Mouse (Mus musculus): ENCODE results near the gene Lrsam1. TPM values are rescaled to one million over a fixed set of nuclear protein-coding genes. Genes with fewer than 3 reads are reported as not detected.
A peak's percentile ranks its signal among the peaks of the same experiment; 100 is the strongest.

The Lrsam1 gene
- polyA plus RNA-seq, 1 experiment from 2014 or later = 9.2 TPM

- Histone ChIP-seq H3K9ac (ENCODE audit: low read depth, low read length) (0 out of 2 replicates have a peak overlapping the region, but pooled peaks have one; percentile 21), H3K27me3 (replicated peaks; ENCODE audit: control insufficient read depth, insufficient read depth, low read length) (no peaks in the 10 kb centered on the region), H3K4me1 (ENCODE audit: control insufficient read depth, insufficient read depth, low read length) (no peaks in the 10 kb centered on the region), H3K9me3 (ENCODE audit: control insufficient read depth, low read length) (no peaks in the 10 kb centered on the region), H3K4me2 (ENCODE audit: low read depth, low read length) (no peak overlapping the region), H3K4me3 (ENCODE audit: low read depth, low read length) (no peak overlapping the region), H3K36me3 (ENCODE audit: control insufficient read depth, insufficient read depth, low read length) (peaks cover 69% of the 10 kb centered on the region), H3K27ac (replicated peaks; ENCODE audit: low read depth, low read length) (no peak overlapping the region)
- no peak for DNase-seq (ENCODE audit: low spot score)
- WGBS = 80% methylated on average over 7 of the region's 11 CpGs
- ATAC-seq (ENCODE audit: low read depth) = no peak
These were observed 14.0 kb downstream of the Lrsam1 start for GRCm38 (mm10) chr2:32947454-32947853.

GRCm38 (mm10) chr2:32940483-32940882 lies 20.9 kb downstream of the Lrsam1 start:
- DNase-seq (ENCODE audit: low spot score) (no peak), ATAC-seq (ENCODE audit: low read depth) (no peak)
- no peak overlapping the region for H3K4me2 ChIP-seq (ENCODE audit: low read depth, low read length)
- no peaks in the 10 kb centered on the region for H3K27me3 ChIP-seq (replicated peaks; ENCODE audit: control insufficient read depth, insufficient read depth, low read length)
- 90% methylated on average over 4 of the region's 4 CpGs for WGBS
- H3K4me3 ChIP-seq (ENCODE audit: low read depth, low read length) = no peak overlapping the region
- H3K27ac ChIP-seq (replicated peaks; ENCODE audit: low read depth, low read length) = no peak overlapping the region
- no peak overlapping the region for H3K9ac ChIP-seq (ENCODE audit: low read depth, low read length)
- no peaks in the 10 kb centered on the region for H3K4me1 ChIP-seq (ENCODE audit: control insufficient read depth, insufficient read depth, low read length)
- peaks cover 70% of the 10 kb centered on the region for H3K36me3 ChIP-seq (ENCODE audit: control insufficient read depth, insufficient read depth, low read length)
- no peaks in the 10 kb centered on the region for H3K9me3 ChIP-seq (ENCODE audit: control insufficient read depth, low read length)

DNA sequence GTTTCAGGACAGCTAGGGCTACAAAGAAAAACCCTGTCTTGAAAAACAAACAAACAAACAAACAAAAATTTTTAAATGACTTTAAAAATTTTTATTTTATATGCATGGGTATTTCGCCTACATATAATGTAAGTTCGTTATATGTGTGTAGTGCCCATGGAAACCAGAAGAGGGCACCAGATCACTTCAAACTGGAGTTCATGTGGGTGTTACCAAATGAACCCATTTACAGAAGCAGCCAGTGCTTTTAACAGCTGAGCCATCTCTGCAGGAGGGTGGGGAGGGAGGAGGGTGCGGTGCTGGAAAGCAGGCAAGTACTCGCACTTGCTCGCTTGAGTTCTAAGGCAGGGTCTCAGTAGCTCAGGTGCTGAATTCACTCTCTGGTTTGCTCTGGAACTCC lies 22.0 kb downstream of the Lrsam1 start:
- Histone ChIP-seq H3K4me3 (ENCODE audit: low read depth, low read length) (no peak overlapping the region), H3K27ac (replicated peaks; ENCODE audit: low read depth, low read length) (no peak overlapping the region), H3K4me1 (ENCODE audit: control insufficient read depth, insufficient read depth, low read length) (no peaks in the 10 kb centered on the region), H3K9ac (ENCODE audit: low read depth, low read length) (no peak overlapping the region), H3K9me3 (ENCODE audit: control insufficient read depth, low read length) (no peaks in the 10 kb centered on the region), H3K36me3 (ENCODE audit: control insufficient read depth, insufficient read depth, low read length) (peaks cover 69% of the 10 kb centered on the region), H3K27me3 (replicated peaks; ENCODE audit: control insufficient read depth, insufficient read depth, low read length) (no peaks in the 10 kb centered on the region), H3K4me2 (ENCODE audit: low read depth, low read length) (no peak overlapping the region)
- 68% methylated on average over 5 of the region's 5 CpGs for WGBS
- ATAC-seq (ENCODE audit: low read depth) = no peak
- DNase-seq (ENCODE audit: low spot score) = peak; percentile 42

- no peaks in the 10 kb centered on the region for H3K27me3 ChIP-seq (replicated peaks; ENCODE audit: control insufficient read depth, insufficient read depth, low read length)
- WGBS = 86% methylated on average over 5 of the region's 5 CpGs
- ATAC-seq (ENCODE audit: low read depth) (no peak), DNase-seq (ENCODE audit: low spot score) (no peak)
- H3K4me2 ChIP-seq (ENCODE audit: low read depth, low read length) = no peak overlapping the region
- H3K27ac ChIP-seq (replicated peaks; ENCODE audit: low read depth, low read length) = no peak overlapping the region
- no peaks in the 10 kb centered on the region for H3K4me1 ChIP-seq (ENCODE audit: control insufficient read depth, insufficient read depth, low read length)
- H3K9me3 ChIP-seq (ENCODE audit: control insufficient read depth, low read length) = no peaks in the 10 kb centered on the region
- H3K4me3 ChIP-seq (ENCODE audit: low read depth, low read length) = no peak overlapping the region
- H3K9ac ChIP-seq (ENCODE audit: low read depth, low read length) = no peak overlapping the region
- H3K36me3 ChIP-seq (ENCODE audit: control insufficient read depth, insufficient read depth, low read length) = peaks cover 63% of the 10 kb centered on the region
These were observed 22.7 kb downstream of the Lrsam1 start for GRCm38 (mm10) chr2:32938741-32939140.

DNA sequence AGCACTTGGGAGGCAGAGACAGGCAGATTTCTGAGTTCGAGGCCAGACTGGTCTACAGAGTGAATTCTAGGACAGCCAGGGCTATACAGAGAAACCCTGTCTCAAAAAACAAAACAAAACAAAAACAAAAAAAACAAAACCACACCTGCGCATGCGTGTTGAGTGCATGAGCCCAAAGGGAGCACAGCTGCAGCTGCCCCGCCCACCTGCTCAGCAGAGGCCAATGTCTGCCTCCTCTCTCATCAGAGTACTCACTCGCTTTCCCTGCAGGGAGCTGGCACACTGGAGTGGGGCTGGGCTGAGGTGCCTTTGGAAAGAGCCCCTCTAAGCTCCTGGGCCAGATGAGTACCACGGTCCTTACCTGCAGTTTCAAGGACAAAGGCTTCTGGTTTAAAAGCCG lies 29.7 kb downstream of the Lrsam1 start:
- ATAC-seq (ENCODE audit: low read depth) = no peak
- Histone ChIP-seq H3K27ac (replicated peaks; ENCODE audit: low read depth, low read length) (no peak overlapping the region), H3K4me3 (ENCODE audit: low read depth, low read length) (no peak overlapping the region), H3K9ac (ENCODE audit: low read depth, low read length) (no peak overlapping the region), H3K4me2 (ENCODE audit: low read depth, low read length) (no peak overlapping the region), H3K9me3 (ENCODE audit: control insufficient read depth, low read length) (no peaks in the 10 kb centered on the region), H3K27me3 (replicated peaks; ENCODE audit: control insufficient read depth, insufficient read depth, low read length) (no peaks in the 10 kb centered on the region), H3K36me3 (ENCODE audit: control insufficient read depth, insufficient read depth, low read length) (peaks cover 45% of the 10 kb centered on the region; the same call in 1 of the 2 replicates), H3K4me1 (ENCODE audit: control insufficient read depth, insufficient read depth, low read length) (no peaks in the 10 kb centered on the region)
- DNase-seq (ENCODE audit: low spot score) = no peak
- WGBS = 77% methylated on average over 7 of the region's 7 CpGs

GRCm38 (mm10) chr2:32928947-32929829 lies 32.2 kb downstream of the Lrsam1 start:
- Histone ChIP-seq H3K27me3 (replicated peaks; ENCODE audit: control insufficient read depth, insufficient read depth, low read length) (no peaks in the 10 kb centered on the region), H3K36me3 (ENCODE audit: control insufficient read depth, insufficient read depth, low read length) (peaks cover 45% of the 10 kb centered on the region; the same call in 1 of the 2 replicates), H3K4me2 (ENCODE audit: low read depth, low read length) (no peak overlapping the region), H3K4me3 (ENCODE audit: low read depth, low read length) (no peak overlapping the region), H3K27ac (replicated peaks; ENCODE audit: low read depth, low read length) (no peak overlapping the region), H3K9me3 (ENCODE audit: control insufficient read depth, low read length) (no peaks in the 10 kb centered on the region), H3K9ac (ENCODE audit: low read depth, low read length) (no peak overlapping the region), H3K4me1 (ENCODE audit: control insufficient read depth, insufficient read depth, low read length) (no peaks in the 10 kb centered on the region)
- DNase-seq (ENCODE audit: low spot score) = no peak
- WGBS = 86% methylated on average over 19 of the region's 19 CpGs
- no peak for ATAC-seq (ENCODE audit: low read depth)

DNA sequence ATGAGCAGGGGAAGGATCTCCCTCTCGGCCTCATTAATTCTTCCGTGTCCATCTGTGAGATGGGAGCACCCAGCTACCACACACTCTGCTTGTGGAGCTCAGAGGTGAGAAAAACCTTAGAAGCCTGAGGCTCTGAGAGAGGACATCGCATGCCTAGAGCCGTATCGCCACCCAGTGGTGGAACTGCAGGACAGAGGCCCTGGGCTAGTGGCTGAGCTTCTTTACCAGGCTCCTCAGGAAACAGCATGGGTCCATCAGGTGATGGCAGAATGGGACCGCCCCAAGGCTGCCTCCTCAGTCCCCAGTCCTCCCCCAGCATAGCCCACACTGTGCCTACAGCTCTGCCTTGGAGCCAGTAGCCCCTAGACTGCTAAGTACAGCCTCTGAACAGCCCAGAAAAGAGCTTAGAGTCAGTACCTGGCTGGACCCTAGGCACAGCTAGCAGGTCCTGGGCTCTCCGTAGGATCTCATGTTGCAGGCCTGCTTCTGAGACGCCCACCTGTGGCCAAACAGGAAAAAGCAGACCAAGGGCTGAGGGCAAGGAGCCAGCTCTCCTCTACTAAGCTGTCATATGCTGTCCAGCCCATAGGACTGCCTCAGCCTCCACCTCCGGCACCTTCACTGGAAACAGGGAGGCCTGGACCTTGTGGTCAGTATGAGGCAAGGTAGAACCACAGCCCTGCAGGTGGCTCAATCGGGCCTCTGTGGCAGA lies 33.0 kb downstream of the Lrsam1 start:
- H3K9me3 ChIP-seq (ENCODE audit: control insufficient read depth, low read length) = no peaks in the 10 kb centered on the region
- H3K27ac ChIP-seq (replicated peaks; ENCODE audit: low read depth, low read length) = no peak overlapping the region
- H3K9ac ChIP-seq (ENCODE audit: low read depth, low read length) = no peak overlapping the region
- no peak overlapping the region for H3K4me3 ChIP-seq (ENCODE audit: low read depth, low read length)
- WGBS = 33% methylated on average over 10 of the region's 10 CpGs
- peak; percentile 59 for DNase-seq (ENCODE audit: low spot score)
- peaks cover 53% of the 10 kb centered on the region for H3K36me3 ChIP-seq (ENCODE audit: control insufficient read depth, insufficient read depth, low read length)
- H3K4me1 ChIP-seq (ENCODE audit: control insufficient read depth, insufficient read depth, low read length) = no peaks in the 10 kb centered on the region
- no peaks in the 10 kb centered on the region for H3K27me3 ChIP-seq (replicated peaks; ENCODE audit: control insufficient read depth, insufficient read depth, low read length)
- H3K4me2 ChIP-seq (ENCODE audit: low read depth, low read length) = no peak overlapping the region
- peak; percentile 54; the same call in 1 of the 2 replicates for ATAC-seq (ENCODE audit: low read depth)

DNA sequence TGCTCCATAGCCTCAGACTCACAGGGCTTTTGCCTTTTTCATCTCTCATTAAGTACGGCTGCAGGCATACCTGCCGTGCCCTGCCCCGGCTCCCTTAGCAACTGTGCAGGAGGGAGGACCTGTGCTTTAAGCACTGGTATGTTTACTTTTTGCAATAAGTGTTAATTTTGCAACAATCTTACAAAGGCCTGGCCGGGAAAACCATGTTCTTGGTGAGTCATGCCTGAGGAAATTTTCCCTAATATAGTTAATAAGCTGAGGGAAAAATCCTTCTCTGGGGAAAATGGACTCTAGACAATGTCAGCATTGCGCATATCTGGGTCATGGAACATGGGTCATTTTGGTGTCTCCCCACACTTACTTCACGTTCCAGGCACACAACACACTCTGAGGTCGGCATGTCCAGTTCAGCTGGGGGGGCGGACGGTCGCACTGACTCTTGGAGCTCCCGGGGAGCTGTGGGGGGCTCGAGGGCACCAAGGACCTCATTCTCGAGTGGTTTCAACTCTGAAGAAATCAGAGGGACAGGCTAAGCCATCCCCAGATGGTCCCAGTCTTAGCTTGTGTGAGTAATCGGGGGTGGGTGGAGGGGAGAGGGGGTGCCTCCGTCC lies 33.7 kb downstream of the Lrsam1 start:
- Histone ChIP-seq H3K27me3 (replicated peaks; ENCODE audit: control insufficient read depth, insufficient read depth, low read length) (no peaks in the 10 kb centered on the region), H3K36me3 (ENCODE audit: control insufficient read depth, insufficient read depth, low read length) (peaks cover 54% of the 10 kb centered on the region), H3K27ac (replicated peaks; ENCODE audit: low read depth, low read length) (no peak overlapping the region), H3K4me2 (ENCODE audit: low read depth, low read length) (no peak overlapping the region), H3K4me1 (ENCODE audit: control insufficient read depth, insufficient read depth, low read length) (no peaks in the 10 kb centered on the region), H3K9me3 (ENCODE audit: control insufficient read depth, low read length) (no peaks in the 10 kb centered on the region), H3K4me3 (ENCODE audit: low read depth, low read length) (no peak overlapping the region), H3K9ac (ENCODE audit: low read depth, low read length) (no peak overlapping the region)
- DNase-seq (ENCODE audit: low spot score) = no peak
- ATAC-seq (ENCODE audit: low read depth) = no peak
- 68% methylated on average over 15 of the region's 15 CpGs for WGBS
